Mouse (Mus musculus): ENCODE measurements around the gene Ifna2. TPM values are rescaled to one million over a fixed set of nuclear protein-coding genes. Genes with fewer than 3 reads are reported as not detected.

Gene Ifna2
- polyA plus RNA-seq (2017; shearing (Covaris generic)), result not detected

DNA sequence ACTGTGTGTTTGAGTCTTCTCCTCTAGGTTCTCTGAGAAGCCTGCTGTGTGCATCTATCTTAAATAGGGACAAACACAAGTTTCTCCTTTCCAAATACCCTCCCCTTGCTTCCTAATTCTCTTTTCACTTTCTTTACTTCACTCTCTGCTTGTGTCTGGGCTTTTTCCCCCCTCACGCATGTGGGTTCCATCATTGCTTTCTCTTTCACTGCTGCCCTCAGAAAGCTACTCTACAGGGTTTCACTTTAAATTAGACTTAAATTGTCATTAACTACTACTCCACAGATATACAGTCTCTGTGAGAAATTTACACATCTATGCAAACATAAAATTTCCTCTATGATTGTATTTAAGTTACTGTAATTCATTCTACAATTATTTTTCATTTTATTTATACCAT, at the start of gene Ifna2:
Gene Ifna2, minus strand, starts transcription at position 101 of the 400 bp plus-strand sequence.

GRCm38 (mm10) chr4:88721791-88722721, 38.3 kb upstream of the Ifna2 start, which contains the start of the genes Gm26566 and Klhl9:
Gene Gm26566, plus strand, starts transcription at chr4:88721805.
Gene Klhl9, minus strand, starts transcription at chr4:88722465.

DNA sequence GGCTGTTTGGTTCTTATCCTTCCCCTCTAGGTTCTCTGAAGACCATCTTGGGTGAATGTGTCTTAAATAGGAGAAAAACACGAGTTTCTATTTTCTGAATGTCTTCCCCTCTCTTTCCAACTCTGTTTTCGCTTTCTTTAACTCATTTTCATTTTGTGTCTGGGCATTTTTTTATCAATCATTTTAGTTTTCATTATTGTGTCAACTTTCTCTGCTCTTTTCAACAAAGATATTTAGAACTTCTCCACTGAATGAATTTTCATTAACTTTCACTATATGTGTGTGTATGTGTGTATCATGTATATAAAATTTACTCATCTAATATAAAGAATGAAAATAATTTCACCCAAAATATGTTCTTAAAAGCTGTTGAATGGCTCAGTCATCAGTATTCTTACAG, 7.5 kb upstream of the Ifna2 start, which contains the start of gene Ifnab:
Gene Ifnab, minus strand, starts transcription at position 101 of the 400 bp plus-strand sequence.

DNA sequence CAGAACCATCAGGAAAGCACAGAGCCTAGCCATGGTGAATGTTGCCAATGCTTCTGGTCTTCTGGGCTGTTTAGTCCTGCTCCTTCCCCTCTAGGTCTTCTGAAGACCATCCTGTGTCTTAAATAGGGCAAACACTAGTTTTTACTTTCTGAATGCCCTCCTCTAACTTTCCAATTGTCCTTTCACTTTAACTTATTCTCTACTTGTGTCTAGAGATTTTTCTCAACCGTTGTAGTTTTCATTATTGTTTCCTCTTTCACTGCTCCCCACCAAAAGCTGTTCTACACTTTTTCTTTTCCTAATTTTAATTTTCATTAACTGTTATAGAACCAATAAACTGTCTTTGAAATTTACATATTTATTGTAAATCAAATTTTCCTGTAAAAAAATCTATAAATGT, 6.9 kb downstream of the Ifna2 start, which contains the start of gene Ifna16:
Gene Ifna16, minus strand, starts transcription at position 101 of the 400 bp plus-strand sequence.

GRCm38 (mm10) chr4:88644359-88644758, 39.4 kb downstream of the Ifna2 start, which contains the start of gene Ifna13:
Gene Ifna13, minus strand, starts transcription at chr4:88644459.

GRCm38 (mm10) chr4:88634311-88634710, 49.4 kb downstream of the Ifna2 start, which contains the start of gene C87499:
Gene C87499, minus strand, starts transcription at chr4:88634411.

Other genes starting within 250 kb of the Ifna2 start
- 0.18 TPM for gene Hacd4, start 245.0 kb downstream of the Ifna2 start, polyA plus RNA-seq (2017; shearing (Covaris generic))
- gene Ifnb1, start 161.1 kb downstream of the Ifna2 start, polyA plus RNA-seq (2017; shearing (Covaris generic)), result not detected
- not detected for gene Ifna15, start 125.7 kb downstream of the Ifna2 start, polyA plus RNA-seq (2017; shearing (Covaris generic))
- not detected for gene Ifna14, start 112.1 kb downstream of the Ifna2 start, polyA plus RNA-seq (2017; shearing (Covaris generic))
- gene Ifna9, start 91.5 kb downstream of the Ifna2 start, polyA plus RNA-seq (2017; shearing (Covaris generic)), result not detected
- gene Ifna12, start 80.5 kb downstream of the Ifna2 start, polyA plus RNA-seq (2017; shearing (Covaris generic)), result not detected
- gene C87499, start 49.5 kb downstream of the Ifna2 start, polyA plus RNA-seq (2017; shearing (Covaris generic)), result not detected
- gene Ifna13, start 39.5 kb downstream of the Ifna2 start, polyA plus RNA-seq (2017; shearing (Covaris generic)), result not detected
- not detected for gene Ifna16, start 7.0 kb downstream of the Ifna2 start, polyA plus RNA-seq (2017; shearing (Covaris generic))
- not detected for gene Ifnab, start 7.4 kb upstream of the Ifna2 start, polyA plus RNA-seq (2017; shearing (Covaris generic))
- not detected for gene Gm26566, start 37.9 kb upstream of the Ifna2 start, polyA plus RNA-seq (2017; shearing (Covaris generic))
- gene Klhl9, start 38.6 kb upstream of the Ifna2 start, polyA plus RNA-seq (2017; shearing (Covaris generic)), result 20.7 TPM
- not detected for gene Gm13271, start 71.0 kb upstream of the Ifna2 start, polyA plus RNA-seq (2017; shearing (Covaris generic))
- gene Gm13283, start 76.2 kb upstream of the Ifna2 start, polyA plus RNA-seq (2017; shearing (Covaris generic)), result not detected
- not detected for gene Gm13290, start 89.9 kb upstream of the Ifna2 start, polyA plus RNA-seq (2017; shearing (Covaris generic))
- gene Gm13289, start 93.0 kb upstream of the Ifna2 start, polyA plus RNA-seq (2017; shearing (Covaris generic)), result not detected
- gene Gm13272, start 95.9 kb upstream of the Ifna2 start, polyA plus RNA-seq (2017; shearing (Covaris generic)), result not detected
- gene Ifnz, start 98.2 kb upstream of the Ifna2 start, polyA plus RNA-seq (2017; shearing (Covaris generic)), result 0.43 TPM
- gene Gm13276, start 101.8 kb upstream of the Ifna2 start, polyA plus RNA-seq (2017; shearing (Covaris generic)), result not detected
- not detected for gene Gm13277, start 104.7 kb upstream of the Ifna2 start, polyA plus RNA-seq (2017; shearing (Covaris generic))
- not detected for gene Gm13278, start 107.6 kb upstream of the Ifna2 start, polyA plus RNA-seq (2017; shearing (Covaris generic))
- gene Gm13275, start 110.6 kb upstream of the Ifna2 start, polyA plus RNA-seq (2017; shearing (Covaris generic)), result not detected
- not detected for gene Gm13279, start 113.5 kb upstream of the Ifna2 start, polyA plus RNA-seq (2017; shearing (Covaris generic))
- gene Gm13285, start 115.8 kb upstream of the Ifna2 start, polyA plus RNA-seq (2017; shearing (Covaris generic)), result 0.83 TPM
- not detected for gene Gm13287, start 119.3 kb upstream of the Ifna2 start, polyA plus RNA-seq (2017; shearing (Covaris generic))
- gene Gm13288, start 121.6 kb upstream of the Ifna2 start, polyA plus RNA-seq (2017; shearing (Covaris generic)), result not detected
- gene Ifna7, start 132.3 kb upstream of the Ifna2 start, polyA plus RNA-seq (2017; shearing (Covaris generic)), result not detected
- gene Ifna11, start 136.0 kb upstream of the Ifna2 start, polyA plus RNA-seq (2017; shearing (Covaris generic)), result not detected
- gene Ifna6, start 143.5 kb upstream of the Ifna2 start, polyA plus RNA-seq (2017; shearing (Covaris generic)), result not detected
- gene Ifna5, start 151.6 kb upstream of the Ifna2 start, polyA plus RNA-seq (2017; shearing (Covaris generic)), result not detected
- not detected for gene Ifna4, start 157.9 kb upstream of the Ifna2 start, polyA plus RNA-seq (2017; shearing (Covaris generic))
- gene Ifna1, start 166.2 kb upstream of the Ifna2 start, polyA plus RNA-seq (2017; shearing (Covaris generic)), result not detected
- not detected for gene Ifne, start 196.3 kb upstream of the Ifna2 start, polyA plus RNA-seq (2017; shearing (Covaris generic))